Mouse (Mus musculus) kidney, postnatal 25 days (tissue): ENCODE measurements around the gene Rab43.

ENCODE experiments used
- DNase-seq, 2 experiments: peaks; one replicate each; pipeline ENCODE4 v3.0.0; 2021; ENCODE audit warnings: mixed read lengths in 2 of 2

Rab43 gene

DNA sequence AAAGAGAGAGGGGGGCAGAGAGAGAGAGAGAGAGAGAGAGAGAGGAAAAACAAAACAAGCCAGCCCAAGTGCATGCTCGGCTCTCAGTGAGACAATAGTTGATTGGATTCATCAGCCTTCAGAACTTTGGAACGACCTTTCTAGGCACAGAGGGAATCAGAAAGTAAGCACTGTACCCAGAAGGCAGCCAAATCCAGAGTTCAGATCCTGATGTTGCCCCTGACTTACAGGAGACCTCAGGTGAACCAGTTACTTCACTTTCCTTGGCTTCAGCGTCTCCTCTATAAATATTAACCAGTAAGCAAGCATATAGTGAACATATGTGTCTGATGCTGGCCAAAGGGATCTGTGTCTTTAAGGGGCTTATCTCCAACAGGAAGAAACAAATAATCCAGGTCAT lies 3.4 kb downstream of the Rab43 start:
- peak in 1 of 2 experiments; percentile 50 for DNase-seq

- DNase-seq = no peak
Measured at GRCm38 (mm10) chr6:87807735-87808440, 4.1 kb downstream of the Rab43 start.

GRCm38 (mm10) chr6:87806857-87807256 lies 5.1 kb downstream of the Rab43 start:
- DNase-seq = no peak

DNA sequence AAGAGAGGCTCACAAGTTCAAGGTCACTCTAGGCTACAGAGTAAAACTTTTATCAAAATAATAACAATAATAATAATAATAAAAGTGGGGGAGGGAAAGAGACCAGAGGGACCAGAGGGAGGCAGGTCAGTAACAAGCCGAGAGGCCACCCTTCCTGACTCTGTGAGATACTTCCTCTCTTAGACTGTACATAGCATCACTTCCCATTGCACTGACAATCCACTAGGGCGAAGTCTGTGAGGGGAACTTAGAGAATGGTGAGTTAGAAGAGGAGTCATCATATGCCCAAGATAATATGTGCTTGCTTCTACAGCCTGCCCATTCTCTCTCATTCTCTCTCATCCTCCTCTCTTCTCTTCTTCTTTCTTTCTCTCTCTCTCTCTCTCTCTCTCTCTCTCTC lies 5.9 kb downstream of the Rab43 start:
- DNase-seq = no peak

- DNase-seq = no peak
Measured at GRCm38 (mm10) chr6:87805448-87805847, 6.5 kb downstream of the Rab43 start.

GRCm38 (mm10) chr6:87804886-87805285 lies 7.1 kb downstream of the Rab43 start:
- DNase-seq = no peak

- no peak for DNase-seq
Measured at GRCm38 (mm10) chr6:87804036-87804435, 7.9 kb downstream of the Rab43 start.

- no peak for DNase-seq
Measured at GRCm38 (mm10) chr6:87802462-87802861, 9.5 kb downstream of the Rab43 start.

DNA sequence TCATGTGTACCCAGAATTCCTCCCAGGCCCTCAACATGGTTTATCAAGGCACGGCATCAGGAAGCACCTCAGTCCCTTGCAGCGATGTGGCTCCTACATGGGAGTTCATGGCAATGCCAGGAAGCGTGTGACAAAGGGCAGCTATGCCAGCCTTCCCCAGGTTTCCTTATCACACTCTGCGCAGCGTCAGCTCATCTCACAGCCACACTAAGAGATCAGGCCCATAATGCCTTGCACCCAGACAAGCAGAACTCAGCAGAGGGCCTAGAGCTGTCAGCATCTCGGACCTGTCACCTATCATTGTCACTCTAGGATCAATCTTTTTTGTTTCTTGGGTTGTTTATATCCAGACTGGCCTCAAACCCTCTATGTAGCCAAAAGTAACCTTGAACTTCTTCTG lies 12.4 kb downstream of the Rab43 start:
- no peak for DNase-seq

GRCm38 (mm10) chr6:87797321-87797720 lies 14.6 kb downstream of the Rab43 start:
- peak in 1 of 2 experiments; percentile 27 for DNase-seq

- peak in 1 of 2 experiments; percentile 14 for DNase-seq
Measured at GRCm38 (mm10) chr6:87796251-87796880, 15.6 kb downstream of the Rab43 start.

- DNase-seq = peak in 1 of 2 experiments; percentile 33
Measured at GRCm38 (mm10) chr6:87795385-87796150, 16.4 kb downstream of the Rab43 start.

- peak in 1 of 2 experiments; percentile 31 for DNase-seq
Measured at GRCm38 (mm10) chr6:87793821-87794510, 18.0 kb downstream of the Rab43 start.

- DNase-seq = peak in 1 of 2 experiments; percentile 22
Measured at GRCm38 (mm10) chr6:87791826-87792225, 20.1 kb downstream of the Rab43 start.

GRCm38 (mm10) chr6:87790779-87791480 lies 21.0 kb downstream of the Rab43 start:
- DNase-seq = peak; percentile 52 to 76

GRCm38 (mm10) chr6:87789791-87790190 lies 22.2 kb downstream of the Rab43 start:
- no peak for DNase-seq

DNA sequence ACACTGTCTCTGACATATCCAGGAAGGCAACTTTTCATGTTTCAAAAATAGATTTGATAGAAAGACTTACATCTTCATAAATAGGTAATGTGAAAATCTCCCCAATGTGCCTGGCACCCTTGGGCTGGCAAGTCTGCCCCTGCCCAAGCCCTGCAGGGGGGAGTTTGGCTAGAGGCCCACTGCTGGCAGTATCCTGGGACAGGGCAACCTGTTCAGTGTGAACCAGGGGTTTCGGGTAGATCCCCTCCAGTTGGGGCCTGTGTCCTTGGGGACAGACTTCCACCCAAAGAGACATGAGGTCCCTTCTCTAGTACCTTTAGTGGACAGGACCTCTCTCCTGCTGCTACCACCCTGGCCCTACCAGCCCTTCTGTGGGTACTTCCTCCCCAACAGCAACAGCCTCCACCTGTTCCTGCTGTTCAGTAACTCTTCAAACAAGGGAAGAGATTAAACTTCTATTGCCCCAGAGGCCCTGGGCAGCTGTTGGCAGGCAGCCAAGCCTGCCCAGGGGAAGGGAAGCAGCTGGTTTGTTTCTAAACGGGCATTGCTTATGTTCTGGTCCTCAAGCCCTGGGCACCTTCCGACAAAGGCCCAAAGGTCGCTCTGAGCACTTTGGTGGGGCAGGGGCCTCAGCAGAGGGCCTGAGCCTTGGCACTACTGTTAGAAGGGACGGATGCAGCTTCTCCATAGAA lies 22.9 kb downstream of the Rab43 start:
- DNase-seq = peak; percentile 59 to 85

- no peak for DNase-seq
Measured at GRCm38 (mm10) chr6:87788266-87788895, 23.6 kb downstream of the Rab43 start.

GRCm38 (mm10) chr6:87787108-87787890 lies 24.7 kb downstream of the Rab43 start:
- no peak for DNase-seq

- DNase-seq = no peak
Measured at GRCm38 (mm10) chr6:87786621-87787020, 25.3 kb downstream of the Rab43 start.
